Mouse (Mus musculus) embryonic facial prominence, embryonic 12.5 days (tissue): ENCODE results near the gene Vmn1r179. TPM values are rescaled to one million over a fixed set of nuclear protein-coding genes. Genes with fewer than 3 reads are reported as not detected.
"Not testable (repeated sequence)": the region's sequence is repeated elsewhere in the genome, so short reads cannot be mapped to it uniquely, and the experiment has no call there.

Experiments
- ATAC-seq: fragments of 200-750 bp; cut with Nextera tagmentation; 2 replicates; pipeline ENCODE4 v1.8.0; 2017; ENCODE audit not compliant: insufficient number of reproducible peaks, insufficient read depth, low FRiP score, low TSS enrichment
- H3K27ac ChIP-seq: fragments of 300-500 bp; sonication (generic); 2 replicates; pipeline ENCODE4 v1.5.1; 2016; ENCODE audit warnings: mild to moderate bottlenecking
- H3K27me3 ChIP-seq: fragments of 300-500 bp; sonication (generic); 2 replicates; pipeline ENCODE4 v1.6.1; 2016; ENCODE audit warnings: mild to moderate bottlenecking, moderate library complexity
- H3K36me3 ChIP-seq: fragments of 300-500 bp; sonication (generic); 2 replicates; pipeline ENCODE4 v1.6.1; 2016; ENCODE audit warnings: mild to moderate bottlenecking
- H3K4me1 ChIP-seq: fragments of 300-500 bp; sonication (generic); 2 replicates; pipeline ENCODE4 v1.6.1; 2016
- H3K4me2 ChIP-seq: fragments of 300-500 bp; sonication (generic); replicated peaks from 2 replicates; pipeline ENCODE4 v1.6.1; 2016; ENCODE audit warnings: mild to moderate bottlenecking, moderate library complexity
- H3K4me3 ChIP-seq: fragments of 300-500 bp; sonication (generic); 2 replicates; pipeline ENCODE4 v1.5.1; 2016; ENCODE audit warnings: mild to moderate bottlenecking
- H3K9ac ChIP-seq: fragments of 300-500 bp; sonication (generic); 2 replicates; pipeline ENCODE4 v1.6.1; 2016; ENCODE audit warnings: mild to moderate bottlenecking, moderate library complexity
- H3K9me3 ChIP-seq: fragments of 300-500 bp; sonication (generic); 2 replicates; pipeline ENCODE4 v1.6.1; 2016; ENCODE audit warnings: mild to moderate bottlenecking, moderate library complexity
- WGBS: fragments of 180-500 bp; shearing (Covaris S2); methylation state at CpG from one replicate; pipeline ENCODE4 v1.1.7; 2016; 5-methylcytosine and 5-hydroxymethylcytosine counted together
- polyA plus RNA-seq: library from polyadenylated mRNA; unstranded; fragments of >200 nt; fragmentation: Nextera tagmentation; extraction: Ambion mirVana; gene quantifications from 2 replicates; pipeline ENCODE4 v1.2.1, GENCODE M21; 2016

The Vmn1r179 gene
- polyA plus RNA-seq, result not detected in 2 replicates

DNA sequence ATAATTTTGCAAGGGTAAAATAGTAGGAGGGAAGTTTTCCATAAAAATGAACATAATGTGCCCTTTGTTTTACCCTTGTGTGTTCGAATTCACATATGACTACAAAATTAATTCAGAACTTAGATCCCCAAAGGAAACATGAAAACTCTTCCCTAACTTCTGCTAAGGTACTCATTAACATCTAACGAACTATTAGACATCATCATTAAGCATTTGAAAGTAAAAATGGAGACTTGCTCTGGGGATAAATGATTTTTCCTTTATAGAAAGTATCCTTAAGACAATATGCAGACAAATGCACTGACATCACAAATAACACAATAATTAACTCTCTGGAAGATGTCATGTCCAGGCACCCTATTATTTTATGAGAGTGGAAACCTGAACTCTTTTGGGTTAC, at the start of gene Vmn1r179:
Gene Vmn1r179, plus strand, starts transcription at position 301 of the 400 bp plus-strand sequence.
- Histone ChIP-seq H3K4me1 (no peaks in the 10 kb centered on the region), H3K4me3 (no peak within 1 kb of the TSS), H3K9me3 (peaks cover 9% of the 10 kb centered on the region; the same call in 1 of the 2 replicates), H3K36me3 (no peaks in the 10 kb centered on the region), H3K4me2 (no peak within 1 kb of the TSS), H3K27me3 (no peaks in the 10 kb centered on the region), H3K27ac (no peak within 1 kb of the TSS), H3K9ac (no peak within 1 kb of the TSS)
- no peak for ATAC-seq
- WGBS, result 41% methylated on average over 2 of the region's 2 CpGs

DNA sequence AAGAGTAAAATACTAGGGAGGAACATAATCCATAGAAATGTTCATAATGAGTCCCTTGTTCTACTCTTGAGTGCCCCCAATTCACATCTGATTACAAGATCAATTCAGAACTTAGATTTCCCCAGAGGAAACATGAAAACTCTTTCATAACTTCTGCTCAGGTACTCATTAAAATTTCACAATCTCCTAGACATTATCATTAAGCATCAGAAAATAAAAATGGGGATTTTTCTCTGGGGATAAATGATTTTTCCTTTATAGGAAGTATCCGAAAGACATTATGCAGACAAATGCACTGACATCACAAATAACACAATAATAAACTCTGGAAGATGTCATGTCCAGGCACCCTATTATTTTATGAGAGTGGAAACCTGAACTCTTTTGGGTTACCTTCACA, 35.1 kb upstream of the Vmn1r179 start, which contains the start of gene Vmn1r178:
Gene Vmn1r178, plus strand, starts transcription at position 301 of the 400 bp plus-strand sequence.
- Histone ChIP-seq H3K36me3 (no peaks in the 10 kb centered on the region), H3K9ac (no peak within 1 kb of the TSS), H3K9me3 (no peaks in the 10 kb centered on the region), H3K4me2 (no peak within 1 kb of the TSS), H3K4me1 (no peaks in the 10 kb centered on the region), H3K4me3 (no peak within 1 kb of the TSS), H3K27ac (no peak within 1 kb of the TSS), H3K27me3 (no peaks in the 10 kb centered on the region)
- 89% methylated on average over 1 of the region's 1 CpGs for WGBS
- no peak for ATAC-seq

DNA sequence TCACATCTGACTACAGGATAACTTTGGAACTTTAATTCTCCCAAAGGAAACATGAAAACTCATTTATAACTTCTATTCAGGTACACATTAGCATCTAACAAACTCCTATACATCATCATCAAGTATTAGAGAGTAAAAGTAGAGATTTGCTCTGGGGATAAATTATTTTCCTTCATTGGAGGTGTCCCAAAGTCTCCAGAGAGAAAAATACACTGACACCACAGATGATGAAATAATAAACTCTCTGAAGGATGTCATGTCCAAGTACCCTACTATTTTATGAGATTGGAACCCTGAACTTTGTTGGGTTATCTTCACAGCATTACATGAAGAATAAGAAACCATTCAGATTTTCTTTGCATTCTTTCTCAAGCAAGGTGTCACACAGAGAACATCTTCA, 23.6 kb downstream of the Vmn1r179 start, which contains the start of gene Vmn1r180:
Gene Vmn1r180, plus strand, starts transcription at position 301 of the 400 bp plus-strand sequence.
- H3K27ac ChIP-seq, result no peak within 1 kb of the TSS
- H3K9ac ChIP-seq, result no peak within 1 kb of the TSS
- no peaks in the 10 kb centered on the region for H3K27me3 ChIP-seq
- no peaks in the 10 kb centered on the region for H3K4me1 ChIP-seq
- no peak within 1 kb of the TSS for H3K4me3 ChIP-seq
- ATAC-seq, result no peak
- H3K36me3 ChIP-seq, result no peaks in the 10 kb centered on the region
- H3K9me3 ChIP-seq, result 0 out of 2 replicates have a peak, but pooled peaks cover 5% of the 10 kb centered on the region
- H3K4me2 ChIP-seq, result no peak within 1 kb of the TSS

DNA sequence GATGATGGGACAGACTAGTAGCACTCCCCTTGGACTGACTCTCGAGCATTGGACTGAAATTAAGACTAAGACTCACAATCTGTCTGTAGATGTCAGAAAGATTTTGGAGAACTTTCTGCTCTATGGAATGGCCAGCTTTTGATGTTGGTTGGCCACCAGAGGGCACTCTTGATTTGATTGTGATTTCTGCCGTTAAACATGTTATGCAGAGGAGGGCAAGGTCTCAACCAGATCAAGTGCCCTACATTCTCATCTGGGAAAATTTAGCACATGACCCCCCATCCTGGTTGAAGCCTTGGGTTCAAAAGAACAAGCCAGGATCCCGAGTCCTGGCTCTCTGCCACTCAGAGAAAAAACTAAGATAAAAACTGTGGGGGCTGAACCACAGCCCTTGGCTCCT, 41.3 kb downstream of the Vmn1r179 start:
- not testable (repeated sequence) for H3K27me3 ChIP-seq, H3K4me3 ChIP-seq, H3K36me3 ChIP-seq, H3K4me1 ChIP-seq, H3K4me2 ChIP-seq, ATAC-seq, H3K9ac ChIP-seq, H3K27ac ChIP-seq
- 53% methylated on average over 3 of the region's 3 CpGs for WGBS
- 0 out of 2 replicates have a peak, but pooled peaks cover 18% of the 10 kb centered on the region for H3K9me3 ChIP-seq

GRCm38 (mm10) chr7:23974315-23974714, 47.5 kb downstream of the Vmn1r179 start, which contains the start of gene Vmn1r181:
Gene Vmn1r181 (plus strand): TSS chr7:23974615.
- ATAC-seq, H3K9ac ChIP-seq, H3K27me3 ChIP-seq, H3K9me3 ChIP-seq, H3K4me1 ChIP-seq, H3K36me3 ChIP-seq, H3K4me2 ChIP-seq, H3K4me3 ChIP-seq, H3K27ac ChIP-seq: not testable (repeated sequence)
- 84% methylated on average over 9 of the region's 9 CpGs for whole genome bisulfite sequencing

Other genes starting within 250 kb of the Vmn1r179 start
- gene Vmn1r173, start 226.3 kb upstream of the Vmn1r179 start, polyA plus RNA-seq, result not detected in 2 replicates
- gene Vmn1r174, start 174.7 kb upstream of the Vmn1r179 start, polyA plus RNA-seq, result not detected in 2 replicates
- gene Vmn1r175, start 116.3 kb upstream of the Vmn1r179 start, polyA plus RNA-seq, result not detected in 2 replicates
- gene Vmn1r176, start 89.6 kb upstream of the Vmn1r179 start, polyA plus RNA-seq, result not detected in 2 replicates
- not detected in 2 replicates for gene Vmn1r177, start 60.5 kb upstream of the Vmn1r179 start, polyA plus RNA-seq
- not detected in 2 replicates for gene Vmn1r178, start 35.0 kb upstream of the Vmn1r179 start, polyA plus RNA-seq
- not detected in 2 replicates for gene Vmn1r180, start 23.7 kb downstream of the Vmn1r179 start, polyA plus RNA-seq
- gene Vmn1r181, start 47.6 kb downstream of the Vmn1r179 start, polyA plus RNA-seq, result not detected in 2 replicates
- gene V1rd19, start 74.7 kb downstream of the Vmn1r179 start, polyA plus RNA-seq, result not detected in 2 replicates
- gene Vmn1r183, start 126.3 kb downstream of the Vmn1r179 start, polyA plus RNA-seq, result not detected in 2 replicates
- gene Zfp180, start 154.9 kb downstream of the Vmn1r179 start, polyA plus RNA-seq, result 27.4 and 27.7 TPM in 2 replicates
- 9.1 and 9.8 TPM in 2 replicates for gene Zfp112, start 185.3 kb downstream of the Vmn1r179 start, polyA plus RNA-seq
- 18.3 and 18.4 TPM in 2 replicates for gene Zfp235, start 207.2 kb downstream of the Vmn1r179 start, polyA plus RNA-seq
- gene Zfp114, start 248.1 kb downstream of the Vmn1r179 start, polyA plus RNA-seq, result 7.5 and 7.6 TPM in 2 replicates